8 mouse cellular contexts compared by ENCODE assay signal in genomic region chr19:4905979-4906794, GRCm38 (mm10). TPM values are rescaled to one million over a fixed set of nuclear protein-coding genes. Genes with fewer than 3 reads are reported as not detected.
DNase-seq lines count a peak whose midpoint lies in the region; ATAC-seq and TF ChIP-seq lines count a peak whose summit lies in the region.

TSS of gene Bbs1 (minus strand) at chr19:4906628.

- peak within 1 kb of the TSS; percentile 81 for H3K4me2 ChIP-seq in forebrain, embryonic 16.5 days (ENCODE audit: low read length)
- H3K4me2 ChIP-seq in neural tube, embryonic 15.5 days = peak within 1 kb of the TSS; percentile 76

- H3K4me1 ChIP-seq in G1E (ENCODE audit: insufficient read depth, low read depth, low read length) = peaks cover 6% of the 10 kb centered on the region; the same call in 1 of the 2 replicates
- peaks cover 12% of the 10 kb centered on the region for H3K4me1 ChIP-seq in forebrain, embryonic 16.5 days (replicated peaks; ENCODE audit: control insufficient read depth, insufficient read depth, low read length)
- H3K4me1 ChIP-seq in lung, adult 2 months (ENCODE audit: control insufficient read depth, insufficient read depth, low read length) = 0 out of 2 replicates have a peak, but pooled peaks cover 2% of the 10 kb centered on the region
- peaks cover 15% of the 10 kb centered on the region for H3K4me1 ChIP-seq in neural tube, embryonic 15.5 days

- no peaks in the 10 kb centered on the region for H3K27me3 ChIP-seq in G1E (ENCODE audit: insufficient read depth, low read length)
- no peaks in the 10 kb centered on the region for H3K27me3 ChIP-seq in forebrain, embryonic 16.5 days (replicated peaks; ENCODE audit: control insufficient read depth, insufficient read depth, low read length)
- H3K27me3 ChIP-seq in neural tube, embryonic 15.5 days (replicated peaks) = no peaks in the 10 kb centered on the region

- WGBS in forebrain, embryonic 16.5 days = 8% methylated on average over 31 of the region's 31 CpGs
- 8% methylated on average over 31 of the region's 31 CpGs for WGBS in lung, adult 2 months
- WGBS in neural tube, embryonic 15.5 days = 7% methylated on average over 31 of the region's 31 CpGs

- H3K4me3 ChIP-seq in G1E (ENCODE audit: low read depth, low read length) = peak within 1 kb of the TSS; percentile 72
- peak within 1 kb of the TSS; percentile 84 for H3K4me3 ChIP-seq in forebrain, embryonic 16.5 days (replicated peaks; ENCODE audit: low read length)
- H3K4me3 ChIP-seq in layer of hippocampus, adult 2 months = peak within 1 kb of the TSS; percentile 73
- H3K4me3 ChIP-seq in lung, adult 2 months (replicated peaks; ENCODE audit: extremely low read depth, low read depth, low read length) = peak within 1 kb of the TSS; percentile 74
- peak within 1 kb of the TSS; percentile 83 for H3K4me3 ChIP-seq in neural tube, embryonic 15.5 days (replicated peaks)

- H3K9me3 ChIP-seq in G1E (replicated peaks) = no peaks in the 10 kb centered on the region
- H3K9me3 ChIP-seq in forebrain, embryonic 16.5 days (ENCODE audit: control insufficient read depth, low read length) = no peaks in the 10 kb centered on the region
- H3K9me3 ChIP-seq in neural tube, embryonic 15.5 days (replicated peaks) = no peaks in the 10 kb centered on the region

- peak; percentile 70 for DNase-seq in G1E (ENCODE audit: low spot score)
- peak; percentile 77 to 83 for DNase-seq in cerebellum, adult 18-20 months
- peak; percentile 82 to 84 for DNase-seq in heart, postnatal 36 days
- DNase-seq in layer of hippocampus, adult 2 months (ENCODE audit: low spot score in 2 of 2) = peak; percentile 70 to 83
- peak; percentile 78 for DNase-seq in lung, adult 2 months
- peak; percentile 89 for DNase-seq in testis, postnatal 10 days (ENCODE audit: low spot score)

- peak within 1 kb of the TSS; percentile 79 for H3K9ac ChIP-seq in forebrain, embryonic 16.5 days (replicated peaks; ENCODE audit: low read depth, low read length)
- H3K9ac ChIP-seq in neural tube, embryonic 15.5 days (replicated peaks) = peak within 1 kb of the TSS; percentile 76

- H3K36me3 ChIP-seq in G1E (replicated peaks) = peaks cover 59% of the 10 kb centered on the region
- peaks cover 15% of the 10 kb centered on the region for H3K36me3 ChIP-seq in forebrain, embryonic 16.5 days (ENCODE audit: control insufficient read depth, insufficient read depth)
- H3K36me3 ChIP-seq in neural tube, embryonic 15.5 days = peaks cover 46% of the 10 kb centered on the region

- peak within 1 kb of the TSS; percentile 83 for H3K27ac ChIP-seq in forebrain, embryonic 16.5 days (ENCODE audit: low read length)
- H3K27ac ChIP-seq in layer of hippocampus, adult 2 months = peak within 1 kb of the TSS; percentile 90
- H3K27ac ChIP-seq in neural tube, embryonic 15.5 days (replicated peaks) = peak within 1 kb of the TSS; percentile 88

- intact Hi-C loops in heart, postnatal 36 days (cut with DNase I) = no loop called here

- ATAC-seq in G1E (ENCODE audit: extremely low read depth, insufficient number of reproducible peaks, low FRiP score, poor library complexity, severe bottlenecking) = peak; percentile 40
- peak; percentile 80 for ATAC-seq in forebrain, embryonic 16.5 days
- ATAC-seq in neural tube, embryonic 15.5 days (ENCODE audit: low FRiP score) = peak; percentile 85

- peak; percentile 33; the same call in 1 of the 2 replicates for TF ChIP-seq POLR2A in lung, adult 2 months (IDR thresholded peaks at IDR 0.05; ENCODE audit: borderline replicate concordance, extremely low read depth, low read depth, low read length)

- TF ChIP-seq CTCF in G1E (IDR thresholded peaks at IDR 0.05; ENCODE audit: low read depth, low read length) = no peak
- TF ChIP-seq CTCF in layer of hippocampus, adult 2 months (conservative IDR thresholded peaks at IDR 0.05) = no peak
- no peak for TF ChIP-seq CTCF in lung, adult 2 months (IDR thresholded peaks at IDR 0.05; ENCODE audit: insufficient read depth, low read length)

RNA-seq across cellular contexts. Expression of gene Bbs1, which starts in this region (rescaled TPM):
- 5.2 and 5.5 TPM in 2 replicates for total RNA-seq in G1E (2014; fragmentation: Nextera tagmentation)
- 3.0 and 4.4 TPM in 2 replicates for total RNA-seq in G1E (2017)
- 5.6 and 8.7 TPM in 2 replicates for polyA plus RNA-seq in G1E (2012)
- polyA plus RNA-seq in forebrain, embryonic 16.5 days (2015; fragmentation: Nextera tagmentation; extraction: Ambion mirVana) = 8.5 and 10.1 TPM in 2 replicates
- total RNA-seq in heart, postnatal 36 days (2021) = 1 to 10 TPM; 2.3 to 5.1 TPM
- 10 to 100 TPM; 35.9 to 46.3 TPM for total RNA-seq in layer of hippocampus, adult 2 months (2021)
- polyA plus RNA-seq in lung, adult 2 months (2012; rRNA removed) = 7.5 and 9.0 TPM in 2 replicates
- 5.8 and 8.4 TPM in 2 replicates for polyA plus RNA-seq in neural tube, embryonic 15.5 days (2015; fragmentation: Nextera tagmentation; extraction: Ambion mirVana)

Comparison
In these comparisons a context has a peak if more than half of its experiments do, and no peak if none do; other contexts are left out.
1. Peak in every context shown above with its lines: DNase-seq, ATAC-seq, H3K4me3 ChIP-seq and H3K27ac ChIP-seq.
2. RNA of gene Bbs1 (total RNA-seq): 35.9 to 46.3 TPM in layer of hippocampus, adult 2 months; 3.0 to 5.5 TPM in G1E and 2.3 to 5.1 TPM in heart, postnatal 36 days; every median in the first group is over 4 times any median in the second.